Mouse (Mus musculus) intestine, embryonic 16.5 days (tissue): ENCODE measurements at regions not wholly inside any gene's neighbourhood (a gene's known extent, or its start where the extent isn't known, plus 50 kb on each side); places are given as distances from the start of the nearest gene placed in this dataset.
A peak's percentile ranks its signal among the peaks of the same experiment; 100 is the strongest.

Experiments
- ATAC-seq: fragments of 200-750 bp; cut with Nextera tagmentation; 2 replicates; pipeline ENCODE4 v1.8.0; 2017; ENCODE audit warnings: moderate TSS enrichment, moderate library complexity
- H3K27ac ChIP-seq: fragments of 300-500 bp; sonication (generic); 2 replicates; pipeline ENCODE4 v1.5.1; 2014; ENCODE audit warnings: mild to moderate bottlenecking, low read length
- H3K27me3 ChIP-seq: fragments of 300-500 bp; sonication (generic); replicated peaks from 2 replicates; pipeline ENCODE4 v1.6.1; 2014; ENCODE audit warnings: low read length, control low read depth, mixed read lengths; ENCODE audit not compliant: control insufficient read depth, insufficient read depth
- H3K36me3 ChIP-seq: fragments of 300-500 bp; sonication (generic); 2 replicates; pipeline ENCODE4 v1.6.1; 2014; ENCODE audit warnings: low read length, control low read depth; ENCODE audit not compliant: control insufficient read depth, insufficient read depth
- H3K4me1 ChIP-seq: fragments of 300-500 bp; sonication (generic); 2 replicates; pipeline ENCODE4 v1.6.1; 2014; ENCODE audit warnings: low read length, control low read depth, mixed read lengths; ENCODE audit not compliant: control insufficient read depth, insufficient read depth
- H3K4me2 ChIP-seq: fragments of 300-500 bp; sonication (generic); 2 replicates; pipeline ENCODE4 v1.6.1; 2014; ENCODE audit warnings: low read depth, low read length, control low read depth
- H3K4me3 ChIP-seq: fragments of 300-500 bp; sonication (generic); 2 replicates; pipeline ENCODE4 v1.5.1; 2014; ENCODE audit warnings: mild to moderate bottlenecking, low read length
- H3K9ac ChIP-seq: fragments of 300-500 bp; sonication (generic); 2 replicates; pipeline ENCODE4 v1.6.1; 2014; ENCODE audit warnings: low read depth, low read length
- H3K9me3 ChIP-seq: fragments of 300-500 bp; sonication (generic); 2 replicates; pipeline ENCODE4 v1.6.1; 2016; ENCODE audit warnings: low read length, control low read depth; ENCODE audit not compliant: control insufficient read depth
- WGBS: fragments of 180-500 bp; shearing (Covaris S2); extraction: QIAGEN DNeasy Blood & Tissue Kit; methylation state at CpG from one replicate; pipeline ENCODE4 v1.1.7; 2014; 5-methylcytosine and 5-hydroxymethylcytosine counted together

DNA sequence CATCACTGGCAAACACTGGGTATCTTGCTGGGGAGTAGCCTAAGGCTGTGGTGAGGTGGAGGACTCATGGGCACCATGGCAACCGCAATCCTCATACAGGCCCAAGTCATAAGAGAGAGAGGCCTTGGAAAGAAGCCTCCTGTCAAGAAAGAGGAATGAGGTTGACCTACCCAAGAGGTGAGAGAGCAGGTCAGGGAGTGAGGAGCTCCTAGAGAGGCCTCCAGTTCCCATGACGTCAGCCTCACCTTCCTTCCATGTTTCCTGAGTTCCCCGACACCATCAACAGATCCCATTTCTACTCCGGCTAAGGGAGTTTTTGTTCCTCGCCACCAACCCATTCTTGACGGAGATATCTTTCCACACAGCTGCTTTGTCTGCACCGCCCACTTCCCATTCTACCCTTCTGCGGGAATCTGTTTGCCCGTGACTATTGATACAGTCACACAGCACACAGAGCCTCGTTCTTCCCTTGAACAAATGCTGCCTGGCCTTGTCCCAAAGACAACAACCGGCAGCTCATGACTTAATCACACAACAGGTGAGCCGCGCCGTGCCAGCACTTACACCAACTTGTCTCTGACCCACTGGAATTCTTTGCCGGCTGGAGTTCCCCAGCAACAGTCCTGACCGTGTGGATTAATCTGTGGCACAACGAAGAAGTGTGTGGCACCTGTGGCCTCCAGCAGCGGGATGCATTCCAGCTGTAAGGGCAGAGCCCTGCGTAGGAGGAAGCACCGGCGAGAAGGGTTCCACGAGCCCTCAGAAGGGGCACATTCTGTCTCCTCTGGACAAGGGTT lies 111.8 kb upstream of the Rreb1 start:
- Histone ChIP-seq H3K4me1 (no peaks in the 10 kb centered on the region), H3K9ac (no peak overlapping the region), H3K36me3 (no peaks in the 10 kb centered on the region), H3K9me3 (no peaks in the 10 kb centered on the region), H3K4me3 (no peak overlapping the region), H3K27me3 (no peaks in the 10 kb centered on the region), H3K27ac (no peak overlapping the region), H3K4me2 (no peak overlapping the region)
- 78% methylated on average over 22 of the region's 22 CpGs for WGBS
- peak; percentile 46 for ATAC-seq

- no peak overlapping the region for H3K4me2 ChIP-seq
- no peak overlapping the region for H3K4me3 ChIP-seq
- H3K36me3 ChIP-seq = no peaks in the 10 kb centered on the region
- 59% methylated on average over 4 of the region's 4 CpGs for WGBS
- no peaks in the 10 kb centered on the region for H3K9me3 ChIP-seq
- no peak for ATAC-seq
- H3K4me1 ChIP-seq = no peaks in the 10 kb centered on the region
- no peak overlapping the region for H3K27ac ChIP-seq
- H3K9ac ChIP-seq = no peak overlapping the region
- no peaks in the 10 kb centered on the region for H3K27me3 ChIP-seq
These were observed 110.8 kb upstream of the Rreb1 start for GRCm38 (mm10) chr13:37667386-37667785.

GRCm38 (mm10) chr13:37667871-37668270 lies 110.3 kb upstream of the Rreb1 start:
- WGBS = 64% methylated on average over 5 of the region's 5 CpGs
- Histone ChIP-seq H3K4me2 (no peak overlapping the region), H3K27ac (no peak overlapping the region), H3K4me3 (no peak overlapping the region), H3K9ac (no peak overlapping the region), H3K36me3 (no peaks in the 10 kb centered on the region), H3K4me1 (no peaks in the 10 kb centered on the region), H3K27me3 (no peaks in the 10 kb centered on the region), H3K9me3 (no peaks in the 10 kb centered on the region)
- peak; percentile 22; the same call in 1 of the 2 replicates for ATAC-seq

GRCm38 (mm10) chr13:37671109-37671508 lies 107.1 kb upstream of the Rreb1 start:
- Histone ChIP-seq H3K36me3 (no peaks in the 10 kb centered on the region), H3K27me3 (no peaks in the 10 kb centered on the region), H3K9ac (no peak overlapping the region), H3K27ac (no peak overlapping the region), H3K4me2 (no peak overlapping the region), H3K9me3 (no peaks in the 10 kb centered on the region), H3K4me1 (no peaks in the 10 kb centered on the region), H3K4me3 (no peak overlapping the region)
- 72% methylated on average over 5 of the region's 5 CpGs for whole genome bisulfite sequencing
- ATAC-seq = 0 out of 2 replicates have a peak, but pooled peaks have one; percentile 68

DNA sequence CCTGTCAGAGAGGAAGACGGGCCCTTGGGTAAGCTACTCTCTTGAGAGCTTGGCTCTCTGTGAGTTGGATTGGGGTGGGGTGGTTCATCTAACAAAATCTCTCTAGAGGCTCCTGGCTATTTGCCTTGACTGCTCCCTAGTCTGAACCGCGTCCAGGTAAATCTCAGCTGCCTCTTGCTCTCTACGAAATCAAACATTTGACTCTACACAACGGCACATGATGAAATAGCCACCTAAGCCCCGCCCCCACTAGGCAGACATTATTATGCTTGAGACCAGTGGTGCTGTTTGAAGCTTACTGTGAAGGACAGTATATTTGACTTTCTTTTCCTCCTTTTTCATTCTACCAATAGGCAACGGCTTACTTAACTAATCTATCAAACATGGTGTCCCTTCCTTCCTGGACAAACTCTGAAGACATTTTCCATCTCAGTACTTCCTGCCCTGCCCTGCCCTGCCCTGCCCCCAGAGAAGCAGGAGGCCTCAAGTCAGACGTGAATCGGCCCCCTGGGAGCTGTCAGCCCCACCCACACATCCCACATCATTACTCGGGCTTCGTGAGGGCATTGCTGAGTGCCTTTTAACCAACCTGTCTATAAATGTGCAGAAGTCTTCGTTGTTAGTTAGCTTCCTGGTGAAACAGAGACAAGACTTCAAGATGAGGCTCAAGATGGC lies 103.4 kb upstream of the Rreb1 start:
- Histone ChIP-seq H3K9ac (no peak overlapping the region), H3K36me3 (no peaks in the 10 kb centered on the region), H3K9me3 (no peaks in the 10 kb centered on the region), H3K27me3 (no peaks in the 10 kb centered on the region), H3K27ac (no peak overlapping the region), H3K4me1 (no peaks in the 10 kb centered on the region), H3K4me3 (no peak overlapping the region), H3K4me2 (no peak overlapping the region)
- 65% methylated on average over 12 of the region's 12 CpGs for WGBS
- ATAC-seq = no peak

DNA sequence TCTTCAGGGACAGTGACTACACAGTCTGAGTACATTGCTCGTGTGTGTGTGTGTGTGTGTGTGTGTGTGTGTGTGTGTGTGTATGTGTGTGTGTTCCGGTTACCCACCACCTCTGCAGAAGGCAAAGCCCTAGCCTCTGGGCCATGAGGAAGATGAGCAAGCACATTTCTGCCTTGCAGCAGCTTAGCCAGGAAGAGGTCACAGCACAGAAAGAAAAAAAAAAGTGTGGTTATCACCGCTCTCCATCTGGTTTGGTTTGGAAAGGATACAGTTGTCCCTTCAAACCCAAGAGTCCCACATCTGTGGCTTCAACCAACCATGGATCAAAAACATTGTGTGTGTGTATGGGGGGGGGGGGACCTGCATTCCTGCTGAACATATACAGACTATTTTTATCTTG lies 102.5 kb upstream of the Rreb1 start:
- Histone ChIP-seq H3K36me3 (no peaks in the 10 kb centered on the region), H3K4me1 (no peaks in the 10 kb centered on the region), H3K27me3 (no peaks in the 10 kb centered on the region), H3K4me3 (no peak overlapping the region), H3K4me2 (no peak overlapping the region), H3K27ac (no peak overlapping the region), H3K9me3 (no peaks in the 10 kb centered on the region), H3K9ac (no peak overlapping the region)
- whole genome bisulfite sequencing = 88% methylated on average over 3 of the region's 3 CpGs
- ATAC-seq = no peak

DNA sequence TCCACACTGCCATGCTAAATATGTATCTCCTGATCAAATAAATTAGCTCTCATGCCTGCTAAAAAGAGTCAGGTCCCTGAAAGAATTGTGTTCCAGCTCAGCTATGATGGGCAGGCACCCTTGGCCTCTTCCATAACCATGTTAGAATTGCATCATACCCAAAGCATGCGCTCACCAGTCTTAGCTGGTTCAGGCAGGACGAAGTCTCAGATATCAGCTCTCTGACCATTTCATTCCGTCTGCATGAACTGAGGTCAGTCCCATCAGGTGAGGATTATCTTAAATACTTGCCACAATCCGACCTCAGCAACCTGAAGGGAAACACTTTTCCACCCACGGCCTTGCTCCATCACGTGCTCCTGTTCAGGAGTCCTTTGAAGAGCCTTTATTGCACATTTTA lies 101.3 kb upstream of the Rreb1 start:
- Histone ChIP-seq H3K36me3 (no peaks in the 10 kb centered on the region), H3K4me3 (no peak overlapping the region), H3K27me3 (no peaks in the 10 kb centered on the region), H3K27ac (no peak overlapping the region), H3K9ac (no peak overlapping the region), H3K4me1 (no peaks in the 10 kb centered on the region), H3K4me2 (no peak overlapping the region), H3K9me3 (no peaks in the 10 kb centered on the region)
- WGBS = 76% methylated on average over 6 of the region's 6 CpGs
- ATAC-seq = no peak

DNA sequence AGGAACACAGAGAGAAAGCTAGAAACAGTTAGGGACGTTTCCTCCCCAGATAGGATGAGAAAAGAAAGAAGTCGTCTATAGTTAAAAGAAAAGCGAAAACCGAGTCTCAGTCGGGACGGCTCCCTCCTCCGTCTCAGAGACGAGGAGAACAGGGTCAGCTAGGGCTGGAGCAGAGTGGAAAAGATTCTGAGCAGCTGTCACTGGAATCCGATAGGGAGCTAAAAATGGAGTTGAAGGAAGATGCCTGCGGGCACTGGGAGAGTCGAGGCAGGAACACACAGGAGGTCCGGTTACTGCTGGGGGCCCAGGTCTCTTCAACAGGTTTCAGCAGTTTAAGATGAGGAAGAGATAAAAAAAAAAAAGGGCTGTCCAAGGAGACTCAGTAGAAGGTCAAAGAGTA lies 99.9 kb upstream of the Rreb1 start:
- no peak for ATAC-seq
- Histone ChIP-seq H3K9me3 (no peaks in the 10 kb centered on the region), H3K27ac (no peak overlapping the region), H3K9ac (no peak overlapping the region), H3K4me2 (no peak overlapping the region), H3K4me1 (no peaks in the 10 kb centered on the region), H3K36me3 (no peaks in the 10 kb centered on the region), H3K27me3 (no peaks in the 10 kb centered on the region), H3K4me3 (no peak overlapping the region)
- WGBS = 77% methylated on average over 12 of the region's 12 CpGs

- no peaks in the 10 kb centered on the region for H3K9me3 ChIP-seq
- no peak overlapping the region for H3K27ac ChIP-seq
- WGBS = 91% methylated on average over 9 of the region's 9 CpGs
- H3K36me3 ChIP-seq = no peaks in the 10 kb centered on the region
- H3K27me3 ChIP-seq = no peaks in the 10 kb centered on the region
- H3K4me1 ChIP-seq = no peaks in the 10 kb centered on the region
- no peak overlapping the region for H3K4me2 ChIP-seq
- ATAC-seq = no peak
- H3K9ac ChIP-seq = no peak overlapping the region
- no peak overlapping the region for H3K4me3 ChIP-seq
These were observed 99.4 kb upstream of the Rreb1 start for GRCm38 (mm10) chr13:37678772-37679171.
